Mouse (Mus musculus) frontal cortex, postnatal 36 days (tissue): ENCODE measurements around the gene Prkn.
A peak's percentile ranks its signal among the peaks of the same experiment; 100 is the strongest.

Experiments used
- DNase-seq, 2 experiments: peaks; one replicate each; pipeline ENCODE4 v3.0.0; 2022; ENCODE audit warnings: low spot score in 2 of 2

The Prkn gene

GRCm38 (mm10) chr17:11642328-11642727, 802.1 kb downstream of the Prkn start:
- DNase-seq = no peak

- no peak for DNase-seq
Measured at GRCm38 (mm10) chr17:11644016-11644415, 803.8 kb downstream of the Prkn start.

- no peak for DNase-seq
Measured at GRCm38 (mm10) chr17:11644873-11645464, 804.8 kb downstream of the Prkn start.

GRCm38 (mm10) chr17:11656397-11656796, 816.2 kb downstream of the Prkn start:
- DNase-seq = no peak

GRCm38 (mm10) chr17:11656878-11657277, 816.7 kb downstream of the Prkn start:
- no peak for DNase-seq

GRCm38 (mm10) chr17:11661898-11662297, 821.7 kb downstream of the Prkn start:
- DNase-seq = no peak

- no peak for DNase-seq
Measured at GRCm38 (mm10) chr17:11663437-11663836, 823.3 kb downstream of the Prkn start.

- DNase-seq = no peak
Measured at GRCm38 (mm10) chr17:11664610-11665345, 824.6 kb downstream of the Prkn start.

- peak; percentile 35 to 54 for DNase-seq
Measured at GRCm38 (mm10) chr17:11679716-11680115, 839.5 kb downstream of the Prkn start.

GRCm38 (mm10) chr17:11680456-11680855, 840.3 kb downstream of the Prkn start:
- DNase-seq = no peak

GRCm38 (mm10) chr17:11681825-11682372, 841.7 kb downstream of the Prkn start:
- peak in 1 of 2 experiments; percentile 55 for DNase-seq

GRCm38 (mm10) chr17:11705005-11705404, 864.8 kb downstream of the Prkn start:
- peak; percentile 15 to 30 for DNase-seq

GRCm38 (mm10) chr17:11705761-11706160, 865.6 kb downstream of the Prkn start:
- DNase-seq = peak; percentile 21 to 51

- DNase-seq = no peak
Measured at GRCm38 (mm10) chr17:11712066-11712465, 871.9 kb downstream of the Prkn start.

GRCm38 (mm10) chr17:11719801-11720200, 879.6 kb downstream of the Prkn start:
- DNase-seq = no peak

- DNase-seq = no peak
Measured at GRCm38 (mm10) chr17:11721906-11722305, 881.7 kb downstream of the Prkn start.

- no peak for DNase-seq
Measured at GRCm38 (mm10) chr17:11722478-11722877, 882.3 kb downstream of the Prkn start.

GRCm38 (mm10) chr17:11724135-11724534, 884.0 kb downstream of the Prkn start:
- no peak for DNase-seq

GRCm38 (mm10) chr17:11727101-11727500, 886.9 kb downstream of the Prkn start:
- no peak for DNase-seq

GRCm38 (mm10) chr17:11728294-11728693, 888.1 kb downstream of the Prkn start:
- DNase-seq = no peak

- DNase-seq = no peak
Measured at GRCm38 (mm10) chr17:11730656-11731594, 890.7 kb downstream of the Prkn start.
